Mouse (Mus musculus): ENCODE results near the gene Pdcd7. TPM values are rescaled to one million over a fixed set of nuclear protein-coding genes. Genes with fewer than 3 reads are reported as not detected.

Pdcd7 gene
- total and polyA plus RNA-seq, 3 experiments, result 22.8 to 34.5 TPM; not detected in 1

DNA sequence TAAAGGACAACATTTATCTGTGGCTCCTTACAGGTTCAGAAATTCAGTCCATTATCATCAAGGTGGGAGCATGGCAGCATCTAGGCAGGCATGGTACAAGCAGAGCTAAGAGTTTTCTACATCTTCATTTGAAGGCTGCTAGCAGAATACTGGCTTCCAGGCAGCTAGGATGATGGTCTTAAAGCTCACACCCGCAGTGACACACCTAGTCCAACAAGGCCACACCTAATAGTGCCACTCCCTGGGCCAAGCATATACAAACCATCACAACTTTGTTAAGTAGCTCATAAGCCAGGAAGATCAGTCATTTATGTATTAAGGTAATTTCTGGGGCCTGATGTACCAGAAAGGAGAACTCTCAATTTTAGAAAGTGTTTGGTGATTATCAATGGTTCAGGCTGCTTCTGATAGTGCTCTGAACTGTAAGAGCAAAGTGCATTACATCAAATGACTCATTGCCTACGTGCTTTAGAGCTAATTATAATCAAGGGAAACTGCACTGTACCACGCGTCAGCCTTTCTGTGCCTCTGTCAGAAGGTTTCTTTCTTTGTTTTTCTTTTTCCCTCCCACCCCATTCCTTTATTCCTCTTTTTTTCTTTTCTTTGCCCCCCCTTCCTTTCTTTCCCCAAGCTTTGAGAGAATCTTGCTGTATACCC is 43.4 kb upstream of the Pdcd7 start:
- H3K9me3 ChIP-seq (replicated peaks; ENCODE audit: insufficient read depth, low read length), result no peaks in the 10 kb centered on the region
- H3K79me2 ChIP-seq (ENCODE audit: control insufficient read depth, insufficient read depth, low read length, poor library complexity), result 0 out of 2 replicates have a peak, but pooled peaks cover 1% of the 10 kb centered on the region
- TF ChIP-seq MAZ (IDR thresholded peaks at IDR 0.05; ENCODE audit: low read depth, low read length) (no peak), RAD21 (IDR thresholded peaks at IDR 0.05; ENCODE audit: low read depth, low read length) (no peak), UBTF (IDR thresholded peaks at IDR 0.05; ENCODE audit: borderline replicate concordance, insufficient read depth, low read depth, low read length) (no peak), POLR2AphosphoS5 (IDR thresholded peaks at IDR 0.05; ENCODE audit: borderline replicate concordance, low read depth, low read length) (no peak), ELF1 (IDR thresholded peaks at IDR 0.05; ENCODE audit: low read depth, low read length) (no peak), NRF1 (IDR thresholded peaks at IDR 0.05; ENCODE audit: insufficient read depth, low read depth, low read length, poor library complexity, severe bottlenecking) (no peak), USF2 (IDR thresholded peaks at IDR 0.05; ENCODE audit: borderline replicate concordance in 1 of 2, insufficient read depth in 1 of 2, low read depth in 1 of 2, low read length in 2 of 2) (no peak), MAFK (IDR thresholded peaks at IDR 0.05; ENCODE audit: borderline replicate concordance, low read depth, low read length) (no peak), MXI1 (IDR thresholded peaks at IDR 0.05; ENCODE audit: low read depth, low read length) (no peak), TAL1 (IDR thresholded peaks at IDR 0.05; ENCODE audit: low read length) (no peak), POLR2AphosphoS2 (IDR thresholded peaks at IDR 0.05; ENCODE audit: low read length) (no peak), ZC3H11A (IDR thresholded peaks at IDR 0.05; ENCODE audit: low read depth, low read length) (no peak), ZKSCAN1 (IDR thresholded peaks at IDR 0.05; ENCODE audit: low read depth, low read length) (no peak), GABPA (IDR thresholded peaks at IDR 0.05; ENCODE audit: low read depth, low read length) (no peak), E2F4 (IDR thresholded peaks at IDR 0.05; ENCODE audit: borderline replicate concordance, low read depth, low read length) (no peak), TBP (IDR thresholded peaks at IDR 0.05; ENCODE audit: low read depth, low read length) (no peak)
- no peak overlapping the region for H3K4me3 ChIP-seq (ENCODE audit: control insufficient read depth in 1 of 2, insufficient read depth in 1 of 2, low read depth in 2 of 2, low read length in 2 of 2)
- H3K9ac ChIP-seq (ENCODE audit: control insufficient read depth, low read depth, low read length, poor library complexity, severe bottlenecking), result no peak overlapping the region
- DNase-seq (ENCODE audit: low read depth, low spot score), result peak; percentile 11
- no peak overlapping the region for H3K27ac ChIP-seq (ENCODE audit: control insufficient read depth, low read depth, low read length)
- no peaks in the 10 kb centered on the region for H3K27me3 ChIP-seq (ENCODE audit: control insufficient read depth in 1 of 2, insufficient read depth in 2 of 2, low read length in 2 of 2)
- H3K36me3 ChIP-seq (ENCODE audit: control insufficient read depth in 1 of 2, insufficient read depth in 2 of 2, low read length in 2 of 2), result peaks cover 2 to 22% of the 10 kb centered on the region in 2 experiments; a peak in 2 of 4 replicates
- H3K4me1 ChIP-seq (ENCODE audit: control insufficient read depth in 1 of 2, insufficient read depth in 2 of 2, low read length in 2 of 2), result no peaks in the 10 kb centered on the region

DNA sequence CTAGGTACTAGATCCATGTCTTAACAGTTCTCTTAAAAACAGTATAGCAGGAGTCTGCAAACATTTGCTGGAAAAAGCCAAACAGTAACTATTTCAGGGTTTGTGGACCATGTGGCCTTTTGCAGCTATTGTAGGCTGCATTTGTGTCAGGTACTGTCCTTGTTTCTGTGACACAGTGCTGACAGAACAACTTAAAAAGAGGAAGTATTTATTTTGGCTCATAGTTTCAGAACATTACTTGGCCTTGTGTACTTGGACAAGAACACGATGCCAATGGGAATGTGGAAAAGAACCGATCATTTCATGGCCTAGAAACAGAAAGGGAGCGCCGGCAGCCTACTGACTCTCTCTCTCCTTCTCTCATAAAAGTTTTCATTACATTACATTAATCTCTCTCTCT is 42.3 kb upstream of the Pdcd7 start:
- no peak overlapping the region for H3K9ac ChIP-seq (ENCODE audit: control insufficient read depth, low read depth, low read length, poor library complexity, severe bottlenecking)
- no peak for TF ChIP-seq USF1 (IDR thresholded peaks at IDR 0.05; ENCODE audit: low read depth, low read length)
- no peak for TF ChIP-seq MXI1 (IDR thresholded peaks at IDR 0.05; ENCODE audit: low read depth, low read length)
- no peak for TF ChIP-seq TCF12 (IDR thresholded peaks at IDR 0.05; ENCODE audit: low read depth, low read length)
- no peak for TF ChIP-seq TBP (IDR thresholded peaks at IDR 0.05; ENCODE audit: low read depth, low read length)
- no peak for TF ChIP-seq ZNF384 (IDR thresholded peaks at IDR 0.05; ENCODE audit: low read depth, low read length)
- peak; percentile 17 for DNase-seq (ENCODE audit: low read depth, low spot score)
- peaks cover 2 to 28% of the 10 kb centered on the region in 2 experiments; a peak in 2 of 4 replicates for H3K36me3 ChIP-seq (ENCODE audit: control insufficient read depth in 1 of 2, insufficient read depth in 2 of 2, low read length in 2 of 2)
- no peaks in the 10 kb centered on the region for H3K27me3 ChIP-seq (ENCODE audit: control insufficient read depth in 1 of 2, insufficient read depth in 2 of 2, low read length in 2 of 2)
- no peak overlapping the region for H3K4me3 ChIP-seq (ENCODE audit: control insufficient read depth in 1 of 2, insufficient read depth in 1 of 2, low read depth in 2 of 2, low read length in 2 of 2)
- 0 out of 2 replicates have a peak, but pooled peaks cover 1% of the 10 kb centered on the region for H3K79me2 ChIP-seq (ENCODE audit: control insufficient read depth, insufficient read depth, low read length, poor library complexity)
- H3K27ac ChIP-seq (ENCODE audit: control insufficient read depth, low read depth, low read length), result no peak overlapping the region
- no peaks in the 10 kb centered on the region for H3K4me1 ChIP-seq (ENCODE audit: control insufficient read depth in 1 of 2, insufficient read depth in 2 of 2, low read length in 2 of 2)
- no peaks in the 10 kb centered on the region for H3K9me3 ChIP-seq (replicated peaks; ENCODE audit: insufficient read depth, low read length)
